Comparison of ENCODE assay signal across 8 mouse cellular contexts in genomic region chr7:125469937-125470336, GRCm38 (mm10). TPM values are rescaled to one million over a fixed set of nuclear protein-coding genes. Genes with fewer than 3 reads are reported as not detected.
DNase-seq lines count a peak whose midpoint lies in the region; ATAC-seq and TF ChIP-seq lines count a peak whose summit lies in the region.
"Had no signal": no experiment of that assay in that cellular context is flagged by ENCODE, and none has a peak within 500 bp of the region (broad histone marks: within the 10 kb centered on the region; RNA-seq: fewer than 3 reads in every experiment).

No protein-coding gene starts in this region.

- DNase-seq in MN1 (ENCODE audit: low spot score), result peak; percentile 82
- peak; percentile 80 for DNase-seq in brain, embryonic 14.5 days (ENCODE audit: low read depth)
- DNase-seq in fibroblast of lung, adult 2 months (ENCODE audit: low read depth), result peak; percentile 54
- peak; percentile 59 to 74 for DNase-seq in left cerebral cortex, adult 2 months (ENCODE audit: extremely low spot score in 1 of 2, low spot score in 2 of 2)
- DNase-seq in midbrain, embryonic 11.5 days (ENCODE audit: low spot score, missing footprints), result peak; percentile 94
- DNase-seq in right cerebral cortex, postnatal 4 days, result peak; percentile 68

- no peak overlapping the region for H3K4me2 ChIP-seq in hindbrain, embryonic 12.5 days (replicated peaks)
- no peak overlapping the region for H3K4me2 ChIP-seq in midbrain, embryonic 11.5 days
- H3K4me2 ChIP-seq: limb, embryonic 12.5 days had no signal

- no peak overlapping the region for H3K4me3 ChIP-seq in hindbrain, embryonic 12.5 days
- no peak overlapping the region for H3K4me3 ChIP-seq in left cerebral cortex, adult 2 months
- no peak overlapping the region for H3K4me3 ChIP-seq in midbrain, embryonic 11.5 days (ENCODE audit: low read depth, low read length)
- H3K4me3 ChIP-seq: limb, embryonic 12.5 days had no signal

- intact Hi-C loops in left cerebral cortex, adult 2 months (cut with DNase I), result loop anchor here (1.0 to 10.0 kb wide), 2 partner anchors 169 to 915 kb away; no protein-coding TSS in a partner anchor

- H3K27ac ChIP-seq in hindbrain, embryonic 12.5 days, result no peak overlapping the region
- no peak overlapping the region for H3K27ac ChIP-seq in left cerebral cortex, adult 2 months
- no peak overlapping the region for H3K27ac ChIP-seq in midbrain, embryonic 11.5 days (ENCODE audit: low read depth, low read length)
- H3K27ac ChIP-seq: limb, embryonic 12.5 days had no signal

- H3K36me3 ChIP-seq in hindbrain, embryonic 12.5 days, result peaks cover 52% of the 10 kb centered on the region
- peaks cover 14% of the 10 kb centered on the region for H3K36me3 ChIP-seq in midbrain, embryonic 11.5 days (ENCODE audit: control insufficient read depth, insufficient read depth, low read length)

- ATAC-seq in hindbrain, embryonic 12.5 days (ENCODE audit: low FRiP score), result peak; percentile 38; the same call in 1 of the 2 replicates
- peak; percentile 52 for ATAC-seq in midbrain, embryonic 11.5 days (ENCODE audit: low FRiP score)

- TF ChIP-seq POLR2A in brain, embryonic 14.5 days (IDR thresholded peaks at IDR 0.05; ENCODE audit: borderline replicate concordance, extremely low read depth, insufficient read depth, insufficient read length, poor library complexity, severe bottlenecking), result no peak

- peak; percentile 92 for TF ChIP-seq CTCF in brain, embryonic 14.5 days (IDR thresholded peaks at IDR 0.05; ENCODE audit: borderline replicate concordance, extremely low read depth, insufficient read depth, insufficient read length)
- TF ChIP-seq CTCF in left cerebral cortex, adult 2 months (IDR thresholded peaks at IDR 0.05), result peak; percentile 84

- no peaks in the 10 kb centered on the region for H3K9me3 ChIP-seq in hindbrain, embryonic 12.5 days (replicated peaks)
- no peaks in the 10 kb centered on the region for H3K9me3 ChIP-seq in midbrain, embryonic 11.5 days (ENCODE audit: control insufficient read depth, low read length)
- H3K9me3 ChIP-seq: limb, embryonic 12.5 days had no signal

- WGBS in hindbrain, embryonic 12.5 days, result 29% methylated on average over 5 of the region's 5 CpGs
- 28% methylated on average over 5 of the region's 5 CpGs for WGBS in midbrain, embryonic 11.5 days

- H3K4me1 ChIP-seq in hindbrain, embryonic 12.5 days, result peaks cover 7% of the 10 kb centered on the region
- H3K4me1 ChIP-seq in midbrain, embryonic 11.5 days (ENCODE audit: control insufficient read depth, insufficient read depth, low read length), result no peaks in the 10 kb centered on the region

- H3K9ac ChIP-seq in hindbrain, embryonic 12.5 days, result no peak overlapping the region
- no peak overlapping the region for H3K9ac ChIP-seq in midbrain, embryonic 11.5 days (ENCODE audit: low read length)
- H3K9ac ChIP-seq: limb, embryonic 12.5 days had no signal

- no peaks in the 10 kb centered on the region for H3K27me3 ChIP-seq in hindbrain, embryonic 12.5 days
- no peaks in the 10 kb centered on the region for H3K27me3 ChIP-seq in midbrain, embryonic 11.5 days (ENCODE audit: control insufficient read depth, insufficient read depth, low read length)
- H3K27me3 ChIP-seq: limb, embryonic 12.5 days had no signal

RNA-seq across cellular contexts. Expression of gene Nsmce1, which starts 21.5 kb away (rescaled TPM):
- 61.6 and 79.0 TPM in 2 replicates for polyA plus RNA-seq in brain, embryonic 14.5 days (2012; rRNA removed)
- 93.6 and 107 TPM in 2 replicates for polyA plus RNA-seq in hindbrain, embryonic 12.5 days (2016; fragmentation: Nextera tagmentation; extraction: Ambion mirVana)
- 10 to 100 TPM; 13.8 to 14.4 TPM for total RNA-seq in left cerebral cortex, adult 2 months (2021)
- 115 and 128 TPM in 2 replicates for polyA plus RNA-seq in midbrain, embryonic 11.5 days (2014; fragmentation: Nextera tagmentation; extraction: Ambion mirVana)

RNA-seq across cellular contexts. Expression of gene Kdm8, which starts 25.5 kb away (rescaled TPM):
- polyA plus RNA-seq in brain, embryonic 14.5 days (2012; rRNA removed), result 6.3 and 8.1 TPM in 2 replicates
- polyA plus RNA-seq in hindbrain, embryonic 12.5 days (2016; fragmentation: Nextera tagmentation; extraction: Ambion mirVana), result 9.3 and 10.7 TPM in 2 replicates
- 1 to 10 TPM; 4.2 to 4.7 TPM for total RNA-seq in left cerebral cortex, adult 2 months (2021)
- 9.5 TPM in 2 replicates for polyA plus RNA-seq in midbrain, embryonic 11.5 days (2014; fragmentation: Nextera tagmentation; extraction: Ambion mirVana)
